Mouse (Mus musculus) urinary bladder, postnatal 36 days (tissue): ENCODE results near the gene Usp37.

Source experiments
- DNase-seq, 2 experiments: peaks; one replicate each; pipeline ENCODE4 v3.0.0; 2022; ENCODE audit warnings: low spot score in 2 of 2, mixed read lengths in 1 of 2

The Usp37 gene

DNA sequence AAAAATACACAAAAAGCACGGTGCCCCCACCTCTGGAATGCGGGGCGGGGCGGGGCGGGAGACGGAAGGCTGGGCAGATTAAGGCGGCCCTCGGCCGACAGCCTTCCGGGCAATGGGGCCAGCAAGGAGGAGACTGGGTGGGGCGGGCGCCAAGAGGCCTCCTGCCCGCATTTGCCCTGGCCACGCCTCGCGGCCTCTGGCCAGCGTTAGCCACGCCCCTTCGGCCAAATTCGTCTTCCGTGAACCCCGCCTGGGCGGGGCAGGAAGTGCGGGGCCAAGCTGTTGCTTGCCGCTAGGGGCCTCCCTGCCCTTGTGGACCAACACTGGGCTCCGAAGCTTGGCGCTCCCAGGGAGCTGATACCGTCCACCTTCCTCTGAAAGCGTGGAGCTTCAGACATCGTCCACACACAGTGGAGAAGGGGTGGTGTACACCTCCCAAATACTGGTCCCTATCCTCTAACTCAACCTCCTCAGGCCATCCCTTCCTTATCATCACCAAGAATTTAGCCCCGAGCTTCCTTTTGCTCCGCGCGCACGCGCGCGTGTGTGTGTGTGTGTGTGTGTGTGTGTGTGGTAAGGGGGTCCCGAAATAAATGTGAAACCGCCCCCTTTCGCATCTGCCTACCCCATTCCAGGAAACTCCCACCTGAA, 146.7 kb downstream of the Usp37 start:
- DNase-seq: peak; percentile 99

- DNase-seq: peak; percentile 12 to 30
Observed at GRCm38 (mm10) chr1:74396456-74397222, 147.4 kb downstream of the Usp37 start.

GRCm38 (mm10) chr1:74395290-74395689, 148.8 kb downstream of the Usp37 start:
- DNase-seq: no peak

DNA sequence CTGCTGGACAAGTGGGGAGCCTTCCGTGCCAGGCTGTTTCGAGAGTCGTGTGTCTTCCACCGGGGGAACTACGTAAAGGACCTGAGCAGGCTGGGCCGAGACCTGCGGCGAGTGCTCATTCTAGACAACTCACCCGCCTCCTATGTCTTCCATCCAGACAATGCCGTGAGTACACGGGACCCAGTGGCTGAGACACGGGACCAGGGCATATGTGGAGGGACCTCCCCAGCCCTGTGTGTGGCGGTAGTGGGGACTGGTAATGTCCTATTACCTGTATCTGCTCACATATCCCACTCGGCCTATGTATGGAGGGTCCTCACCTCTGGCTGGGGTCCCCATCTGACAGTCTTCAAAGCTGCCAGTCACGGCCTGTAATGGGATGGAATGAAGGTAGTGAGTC, 149.2 kb downstream of the Usp37 start:
- DNase-seq: no peak

DNA sequence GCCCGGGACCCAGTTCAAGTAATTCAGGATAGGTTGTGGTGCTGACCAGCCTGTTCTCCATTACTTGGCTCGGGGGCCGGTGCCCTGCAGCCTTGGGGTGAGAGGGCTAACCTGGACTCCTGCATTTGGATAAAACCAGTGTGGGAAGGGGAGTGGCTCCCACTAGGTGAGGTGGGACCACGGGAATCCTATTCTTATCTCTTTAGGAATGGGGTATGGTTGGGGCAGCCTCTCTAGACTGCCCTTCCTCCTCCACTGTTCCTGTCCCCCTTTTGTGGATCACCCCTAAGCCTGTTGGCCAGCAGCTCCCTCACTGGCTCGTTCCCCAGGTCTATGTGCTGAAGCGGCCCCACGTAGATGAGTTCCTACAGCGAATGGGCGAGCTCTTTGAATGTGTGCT, 149.8 kb downstream of the Usp37 start:
- no peak for DNase-seq

DNA sequence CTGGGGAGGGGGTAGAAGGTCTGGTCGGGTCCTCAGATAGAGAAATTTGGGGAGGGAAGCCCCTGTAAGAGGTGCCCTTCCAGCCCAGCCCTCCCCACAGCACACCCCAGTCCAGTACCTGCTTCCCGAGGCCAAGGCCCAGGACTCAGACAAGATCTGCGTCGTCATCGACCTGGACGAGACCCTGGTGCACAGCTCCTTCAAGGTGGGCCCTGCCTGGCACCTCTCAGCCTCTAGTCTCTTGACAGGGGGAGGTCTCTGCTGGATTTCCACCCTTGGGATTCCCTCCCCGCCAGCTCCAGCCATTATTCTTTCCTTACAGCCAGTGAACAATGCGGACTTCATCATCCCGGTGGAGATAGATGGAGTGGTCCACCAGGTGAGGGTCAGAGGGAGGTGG, 150.4 kb downstream of the Usp37 start:
- no peak for DNase-seq

GRCm38 (mm10) chr1:74393010-74393409, 151.1 kb downstream of the Usp37 start:
- DNase-seq: peak in 1 of 2 experiments; percentile 9

GRCm38 (mm10) chr1:74392446-74392994, 151.6 kb downstream of the Usp37 start:
- peak in 1 of 2 experiments; percentile 33 for DNase-seq

DNA sequence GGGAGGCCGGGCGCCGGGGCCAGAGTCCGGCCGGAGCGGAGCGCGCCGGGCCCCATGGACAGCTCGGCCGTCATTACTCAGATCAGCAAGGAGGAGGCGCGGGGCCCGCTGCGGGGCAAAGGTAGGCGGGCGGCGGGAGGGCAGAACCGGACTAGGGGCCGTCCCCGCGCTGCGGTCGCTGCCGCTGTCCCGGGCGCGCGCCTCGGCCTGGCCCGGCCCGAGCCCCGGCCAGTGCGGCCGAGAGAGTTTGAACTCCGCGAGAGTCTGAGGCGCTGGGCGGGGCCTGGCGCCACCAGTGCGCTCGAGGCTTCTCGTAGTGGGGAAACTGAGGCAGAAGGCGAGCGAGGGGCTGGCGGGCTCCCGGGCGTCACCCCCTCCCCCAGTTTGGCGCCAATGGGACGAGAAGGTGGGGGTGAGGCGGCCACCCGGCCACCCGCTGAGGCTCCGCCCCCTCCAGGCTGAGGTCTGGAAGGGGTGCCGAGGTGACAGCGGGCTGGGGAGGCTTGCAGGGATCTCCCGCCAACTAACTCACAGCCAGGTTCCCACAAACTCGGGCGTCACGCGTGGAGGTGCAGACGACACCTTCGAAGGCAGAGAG, 152.1 kb downstream of the Usp37 start:
- DNase-seq: peak; percentile 75 to 76

DNA sequence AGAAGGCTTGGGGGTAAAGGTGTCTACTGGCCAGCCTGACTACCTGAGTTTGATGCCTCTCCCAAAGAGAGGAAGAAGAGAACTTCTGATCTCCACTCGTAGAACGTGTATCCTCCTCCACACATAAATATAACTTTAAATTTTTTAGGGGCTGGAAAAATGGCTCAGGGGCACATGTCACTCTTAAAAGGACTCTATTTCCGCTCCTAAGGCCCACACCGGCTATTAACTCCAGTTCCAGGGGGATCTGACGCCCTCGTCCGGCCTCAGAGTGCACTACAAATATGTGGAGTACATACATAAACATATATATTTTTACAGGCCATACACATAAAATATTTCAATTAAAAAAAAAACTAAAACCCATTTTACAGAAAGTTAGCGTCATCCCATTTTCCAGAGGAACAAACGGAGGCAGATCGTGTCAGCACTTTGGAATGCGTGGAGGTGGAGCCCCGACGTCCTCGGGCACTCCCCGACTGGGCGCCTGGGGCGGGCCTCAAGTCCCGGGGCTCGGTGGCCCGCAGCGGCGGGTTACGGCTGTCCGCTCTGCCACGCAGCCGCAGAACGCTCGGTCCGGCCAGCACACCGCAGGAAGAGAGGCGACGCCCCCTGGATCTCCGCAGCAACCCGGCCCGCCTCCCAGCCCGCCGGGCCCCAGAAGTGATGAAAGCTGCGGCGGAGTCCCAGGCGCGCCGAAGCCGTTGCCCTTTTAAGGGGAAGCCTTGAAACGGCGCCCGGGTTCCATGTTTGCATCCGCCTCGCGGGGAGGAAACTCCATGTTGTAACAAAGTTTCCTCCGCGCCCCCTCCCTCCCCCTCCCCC, 152.9 kb downstream of the Usp37 start, which contains the start of gene Ctdsp1:
TSS of gene Ctdsp1 (plus strand) at position 586 of the 825 bp plus-strand sequence.
- peak; percentile 96 to 99 for DNase-seq

GRCm38 (mm10) chr1:74390287-74390906, 153.7 kb downstream of the Usp37 start:
- peak; percentile 42 to 69 for DNase-seq

DNA sequence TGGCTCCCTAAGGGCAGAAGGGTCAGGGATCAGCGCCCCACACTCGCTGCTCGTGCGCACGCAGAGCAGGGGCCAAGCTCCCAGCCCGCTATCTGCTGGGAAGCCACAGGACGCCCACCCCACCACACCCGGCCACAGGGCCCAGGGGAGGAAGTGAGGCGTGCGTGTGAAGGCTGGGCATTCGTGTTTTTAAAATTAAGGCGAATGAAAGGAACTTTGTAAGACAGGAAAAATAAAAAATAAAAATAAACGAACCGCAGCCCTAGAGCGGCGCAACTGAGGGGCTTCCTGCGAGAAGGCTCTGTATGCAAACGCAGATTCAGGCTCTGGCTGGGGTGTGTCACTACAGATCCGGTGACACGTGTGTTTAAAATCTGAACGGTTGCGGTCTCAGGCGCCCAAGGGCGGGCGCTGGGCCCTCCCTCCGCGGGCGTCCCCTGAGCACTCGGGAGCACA, 154.2 kb downstream of the Usp37 start:
- DNase-seq: peak in 1 of 2 experiments; percentile 43

GRCm38 (mm10) chr1:74388398-74388920, 155.6 kb downstream of the Usp37 start:
- no peak for DNase-seq

DNA sequence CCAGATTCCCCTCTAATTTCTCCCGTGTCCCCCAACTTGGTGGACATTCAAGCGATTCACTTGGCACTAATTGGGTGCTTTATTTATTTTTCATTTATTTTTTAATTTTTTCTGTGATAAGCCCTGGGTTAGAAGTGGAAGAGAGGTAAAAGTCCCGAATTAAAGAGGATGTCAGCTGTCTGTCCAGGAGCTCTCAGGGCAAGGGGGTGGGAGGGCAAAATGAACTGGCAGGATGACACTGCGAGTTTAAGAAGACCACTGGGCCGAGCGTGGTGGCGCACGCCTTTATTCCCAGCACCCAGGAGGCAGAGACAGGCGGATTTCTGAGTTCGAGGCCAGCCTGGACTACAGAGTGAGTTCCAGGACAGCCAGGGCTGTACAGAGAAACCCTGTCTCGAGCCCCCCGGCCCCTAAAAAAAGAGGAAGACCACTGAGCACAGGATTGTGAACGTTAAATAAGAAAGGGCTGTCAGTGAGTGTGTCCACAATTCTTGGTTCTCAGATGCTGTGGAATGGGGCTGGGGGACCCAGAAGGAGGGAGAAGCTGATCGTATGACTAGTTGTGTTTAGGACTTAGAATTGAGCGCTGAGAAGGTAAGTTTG, 156.6 kb downstream of the Usp37 start:
- no peak for DNase-seq

GRCm38 (mm10) chr1:74386714-74387385, 157.2 kb downstream of the Usp37 start:
- peak; percentile 95 for DNase-seq

DNA sequence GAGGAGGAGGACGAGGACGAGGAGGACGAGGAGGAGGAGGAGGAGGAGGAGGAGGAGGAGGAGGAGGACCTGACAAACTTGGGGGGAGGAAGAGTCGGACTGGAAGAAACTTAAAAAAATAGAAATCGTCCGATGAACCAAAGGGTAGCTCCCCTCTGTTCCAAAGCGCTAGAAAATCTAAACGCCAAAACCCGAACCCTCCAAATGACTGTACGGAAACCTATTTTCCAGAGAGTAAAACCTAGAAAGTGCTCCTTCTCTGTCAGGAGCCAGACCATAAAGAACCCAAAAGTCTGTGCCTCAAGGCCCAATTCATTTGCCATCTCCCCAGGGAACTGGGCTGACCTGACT, 157.7 kb downstream of the Usp37 start:
- DNase-seq: no peak

GRCm38 (mm10) chr1:74385531-74385930, 158.6 kb downstream of the Usp37 start:
- DNase-seq: no peak
